Comparison of ENCODE assay signal across 8 mouse cellular contexts in genomic region chr4:32915928-32916327, GRCm38 (mm10). TPM values are rescaled to one million over a fixed set of nuclear protein-coding genes. Genes with fewer than 3 reads are reported as not detected.
DNase-seq lines count a peak whose midpoint lies in the region; ATAC-seq lines count a peak whose summit lies in the region.

No protein-coding gene starts in this region.

- no peak overlapping the region for H3K9ac ChIP-seq in intestine, embryonic 16.5 days (ENCODE audit: low read depth, low read length)
- H3K9ac ChIP-seq in midbrain, embryonic 11.5 days (ENCODE audit: low read length): peak overlapping the region; percentile 9; the same call in 1 of the 2 replicates

- H3K9me3 ChIP-seq in heart, embryonic 10.5 days: no peaks in the 10 kb centered on the region
- no peaks in the 10 kb centered on the region for H3K9me3 ChIP-seq in intestine, embryonic 16.5 days (ENCODE audit: control insufficient read depth, low read length)
- no peaks in the 10 kb centered on the region for H3K9me3 ChIP-seq in midbrain, embryonic 11.5 days (ENCODE audit: control insufficient read depth, low read length)

- H3K4me3 ChIP-seq in heart, embryonic 10.5 days: no peak overlapping the region
- H3K4me3 ChIP-seq in intestine, embryonic 16.5 days (ENCODE audit: low read length): no peak overlapping the region
- H3K4me3 ChIP-seq in midbrain, embryonic 11.5 days (ENCODE audit: low read depth, low read length): no peak overlapping the region

- DNase-seq in heart, embryonic 10.5 days (ENCODE audit: low spot score): no peak
- no peak for DNase-seq in heart, adult 18-20 months
- peak; percentile 56 for DNase-seq in embryo, embryonic 10.5 days (ENCODE audit: low spot score)
- no peak for DNase-seq in midbrain, embryonic 11.5 days (ENCODE audit: low spot score, missing footprints)
- no peak for DNase-seq in left cerebral cortex, adult 18-20 months (ENCODE audit: low spot score in 2 of 2)
- DNase-seq in left cerebral cortex, adult 8-10 months (ENCODE audit: low spot score in 2 of 2): no peak
- no peak for DNase-seq in natural killer cell, adult 2 months (ENCODE audit: low spot score in 2 of 2)

- H3K36me3 ChIP-seq in heart, embryonic 10.5 days: no peaks in the 10 kb centered on the region
- H3K36me3 ChIP-seq in intestine, embryonic 16.5 days (ENCODE audit: control insufficient read depth, insufficient read depth, low read length): no peaks in the 10 kb centered on the region
- H3K36me3 ChIP-seq in midbrain, embryonic 11.5 days (ENCODE audit: control insufficient read depth, insufficient read depth, low read length): no peaks in the 10 kb centered on the region

- ATAC-seq in intestine, embryonic 16.5 days: peak; percentile 71; the same call in 1 of the 2 replicates
- peak; percentile 75 for ATAC-seq in midbrain, embryonic 11.5 days (ENCODE audit: low FRiP score)

- H3K27me3 ChIP-seq in heart, embryonic 10.5 days (ENCODE audit: insufficient read depth, poor library complexity, severe bottlenecking): no peaks in the 10 kb centered on the region
- H3K27me3 ChIP-seq in intestine, embryonic 16.5 days (replicated peaks; ENCODE audit: control insufficient read depth, insufficient read depth, low read length): no peaks in the 10 kb centered on the region
- H3K27me3 ChIP-seq in midbrain, embryonic 11.5 days (ENCODE audit: control insufficient read depth, insufficient read depth, low read length): no peaks in the 10 kb centered on the region

- peak overlapping the region; percentile 63 for H3K27ac ChIP-seq in heart, embryonic 10.5 days
- H3K27ac ChIP-seq in intestine, embryonic 16.5 days (ENCODE audit: low read length): no peak overlapping the region
- peak overlapping the region; percentile 31; the same call in 1 of the 2 replicates for H3K27ac ChIP-seq in midbrain, embryonic 11.5 days (ENCODE audit: low read depth, low read length)

- WGBS in heart, embryonic 10.5 days: 60% methylated on average over 8 of the region's 8 CpGs
- 25% methylated on average over 8 of the region's 8 CpGs for WGBS in intestine, embryonic 16.5 days
- WGBS in midbrain, embryonic 11.5 days: 29% methylated on average over 8 of the region's 8 CpGs

- peaks cover 36% of the 10 kb centered on the region for H3K4me1 ChIP-seq in heart, embryonic 10.5 days
- H3K4me1 ChIP-seq in intestine, embryonic 16.5 days (ENCODE audit: control insufficient read depth, insufficient read depth, low read length): peaks cover 10% of the 10 kb centered on the region; the same call in 1 of the 2 replicates
- peaks cover 31% of the 10 kb centered on the region for H3K4me1 ChIP-seq in midbrain, embryonic 11.5 days (ENCODE audit: control insufficient read depth, insufficient read depth, low read length)

- H3K4me2 ChIP-seq in intestine, embryonic 16.5 days (ENCODE audit: low read depth, low read length): no peak overlapping the region
- no peak overlapping the region for H3K4me2 ChIP-seq in midbrain, embryonic 11.5 days

RNA-seq across cellular contexts. Expression of gene Ankrd6, which starts 34.7 kb away (rescaled TPM):
- 8.3 and 8.4 TPM in 2 replicates for polyA plus RNA-seq in heart, embryonic 10.5 days (2016; fragmentation: Nextera tagmentation; extraction: Ambion mirVana)
- total RNA-seq in heart, adult 18-20 months (2021): 1 to 10 TPM; 4.8 to 5.9 TPM
- 2.8 and 2.9 TPM in 2 replicates for polyA plus RNA-seq in intestine, embryonic 16.5 days (2015; fragmentation: Nextera tagmentation; extraction: Ambion mirVana)
- 33.2 and 37.3 TPM in 2 replicates for polyA plus RNA-seq in midbrain, embryonic 11.5 days (2014; fragmentation: Nextera tagmentation; extraction: Ambion mirVana)
- total RNA-seq in left cerebral cortex, adult 18-20 months (2021): 10 to 100 TPM; 55.8 to 59.2 TPM
- total RNA-seq in left cerebral cortex, adult 8-10 months (2022): 10 to 100 TPM; 40.6 to 48.4 (median 40.7) TPM

Comparison
In these comparisons a context has a peak if more than half of its experiments do, and no peak if none do; other contexts are left out.
1. RNA of gene Ankrd6, which starts 34.7 kb away (total RNA-seq): 55.8 to 59.2 TPM in left cerebral cortex, adult 18-20 months and 40.6 to 48.4 TPM in left cerebral cortex, adult 8-10 months; 4.8 to 5.9 TPM in heart, adult 18-20 months; every median in the first group is over 4 times any median in the second.